Mouse (Mus musculus) erythroblast, adult 5-6 weeks (primary cell): Measurements from ENCODE around the gene Rpl41. TPM values are rescaled to one million over a fixed set of nuclear protein-coding genes. Genes with fewer than 3 reads are reported as not detected.
A peak's percentile ranks its signal among the peaks of the same experiment; 100 is the strongest.
"Not testable (repeated sequence)": the region's sequence is repeated elsewhere in the genome, so short reads cannot be mapped to it uniquely, and the experiment has no call there.

Experiments
- ATAC-seq: replicated peaks from 2 replicates; pipeline ENCODE4 v1.8.0; 2016; ENCODE audit warnings: moderate number of reproducible peaks, mild to moderate bottlenecking, moderate TSS enrichment, inconsistent platforms; ENCODE audit not compliant: poor library complexity, low FRiP score, severe bottlenecking
- total RNA-seq, 2 experiments: library from RNA; stranded (forward) in 1 of 2; stranded (reverse) in 1 of 2; fragments of 150-400 nt in 1 of 2; fragments of 200-764, 138-1000 nt in 1 of 2; gene quantifications; 2 replicates each; pipeline versions ENCODE4 v1.2.3 to v1.2.4; 2015 to 2017; ENCODE audit warnings: low replicate concordance in 2 of 2

The Rpl41 gene
- total RNA-seq, 2 experiments from 2014 or later, result 729 to 1,095 TPM

GRCm38 (mm10) chr10:128526366-128527356, 22.4 kb downstream of the Rpl41 start:
- ATAC-seq, result peak; percentile 41

GRCm38 (mm10) chr10:128525671-128526308, 23.3 kb downstream of the Rpl41 start, which contains the start of gene Esyt1:
Esyt1 (minus strand) TSS chr10:128525871.
- ATAC-seq, result peak; percentile 88

- peak; percentile 42 for ATAC-seq
Measured at GRCm38 (mm10) chr10:128524732-128525662, 24.1 kb downstream of the Rpl41 start.

- ATAC-seq, result no peak
Measured at GRCm38 (mm10) chr10:128524111-128524731, 24.9 kb downstream of the Rpl41 start.

GRCm38 (mm10) chr10:128522351-128522750, 26.8 kb downstream of the Rpl41 start:
- ATAC-seq, result no peak

GRCm38 (mm10) chr10:128520591-128520990, 28.5 kb downstream of the Rpl41 start:
- no peak for ATAC-seq

GRCm38 (mm10) chr10:128518833-128519232, 30.3 kb downstream of the Rpl41 start:
- ATAC-seq, result 0 out of 2 replicates have a peak, but pooled peaks have one; percentile 35

GRCm38 (mm10) chr10:128516677-128517076, 32.4 kb downstream of the Rpl41 start:
- ATAC-seq, result 0 out of 2 replicates have a peak, but pooled peaks have one; percentile 41

- no peak for ATAC-seq
Measured at GRCm38 (mm10) chr10:128516029-128516428, 33.1 kb downstream of the Rpl41 start.

- 0 out of 2 replicates have a peak, but pooled peaks have one; percentile 55 for ATAC-seq
Measured at GRCm38 (mm10) chr10:128515044-128515443, 34.1 kb downstream of the Rpl41 start.

- ATAC-seq, result no peak
Measured at GRCm38 (mm10) chr10:128511761-128512160, 37.3 kb downstream of the Rpl41 start.

GRCm38 (mm10) chr10:128511189-128511588, 37.9 kb downstream of the Rpl41 start:
- no peak for ATAC-seq

GRCm38 (mm10) chr10:128510301-128510700, 38.8 kb downstream of the Rpl41 start:
- no peak for ATAC-seq

GRCm38 (mm10) chr10:128509831-128510230, 39.3 kb downstream of the Rpl41 start:
- ATAC-seq, result no peak

GRCm38 (mm10) chr10:128509203-128509602, 39.9 kb downstream of the Rpl41 start:
- no peak for ATAC-seq

GRCm38 (mm10) chr10:128508260-128508659, 40.8 kb downstream of the Rpl41 start:
- no peak for ATAC-seq

- ATAC-seq, result no peak
Measured at GRCm38 (mm10) chr10:128505974-128506373, 43.1 kb downstream of the Rpl41 start.

GRCm38 (mm10) chr10:128505371-128505667, 43.8 kb downstream of the Rpl41 start:
- not testable (repeated sequence) for ATAC-seq

GRCm38 (mm10) chr10:128504641-128505370, 44.3 kb downstream of the Rpl41 start:
- ATAC-seq, result peak; percentile 64
